8 mouse cellular contexts compared by ENCODE assay signal in the genomic region with DNA sequence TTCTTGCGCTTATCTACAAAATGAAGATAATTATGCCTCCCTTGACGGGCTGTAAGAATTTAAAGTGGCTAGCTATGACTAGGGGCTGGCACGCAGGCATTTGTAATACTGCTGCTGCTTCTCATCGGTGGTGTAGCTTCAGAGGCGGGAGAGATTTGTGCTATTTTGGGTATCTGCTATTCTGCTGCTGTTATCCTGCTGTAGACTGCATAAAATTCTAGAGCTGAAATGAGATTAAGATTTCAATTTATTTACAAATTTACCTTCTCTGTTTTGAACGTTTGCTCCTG. TPM values are rescaled to one million over a fixed set of nuclear protein-coding genes. Genes with fewer than 3 reads are reported as not detected.
DNase-seq lines count a peak whose midpoint lies in the region; ATAC-seq lines count a peak whose summit lies in the region.

No protein-coding gene starts in this region.

- DNase-seq in heart, postnatal 14 days, result no peak
- DNase-seq in brain, adult 2 months (ENCODE audit: low read depth, low spot score), result peak; percentile 47
- no peak for DNase-seq in hindbrain, embryonic 11.5 days (ENCODE audit: low spot score)
- DNase-seq in adrenal gland, postnatal 36 days, result no peak
- DNase-seq in cerebellum, postnatal 4 days (ENCODE audit: low spot score in 2 of 2), result no peak

- H3K27ac ChIP-seq in heart, embryonic 13.5 days (replicated peaks), result peak overlapping the region; percentile 90
- H3K27ac ChIP-seq in hindbrain, embryonic 11.5 days (ENCODE audit: low read depth, low read length), result no peak overlapping the region
- no peak overlapping the region for H3K27ac ChIP-seq in midbrain, embryonic 12.5 days (replicated peaks)

- H3K4me3 ChIP-seq in heart, embryonic 13.5 days, result peak overlapping the region; percentile 94
- peak overlapping the region; percentile 98 for H3K4me3 ChIP-seq in hindbrain, embryonic 11.5 days (ENCODE audit: low read depth, low read length)
- H3K4me3 ChIP-seq in midbrain, embryonic 12.5 days, result peak overlapping the region; percentile 100

- H3K9me3 ChIP-seq in heart, embryonic 13.5 days, result no peaks in the 10 kb centered on the region
- H3K9me3 ChIP-seq in hindbrain, embryonic 11.5 days (ENCODE audit: control insufficient read depth, low read length), result no peaks in the 10 kb centered on the region
- no peaks in the 10 kb centered on the region for H3K9me3 ChIP-seq in midbrain, embryonic 12.5 days

- H3K4me2 ChIP-seq in heart, embryonic 13.5 days, result peak overlapping the region; percentile 95
- H3K4me2 ChIP-seq in hindbrain, embryonic 11.5 days (replicated peaks; ENCODE audit: low read depth, low read length), result peak overlapping the region; percentile 86
- peak overlapping the region; percentile 85 for H3K4me2 ChIP-seq in midbrain, embryonic 12.5 days (replicated peaks)

- no peaks in the 10 kb centered on the region for H3K36me3 ChIP-seq in heart, embryonic 13.5 days
- no peaks in the 10 kb centered on the region for H3K36me3 ChIP-seq in hindbrain, embryonic 11.5 days (ENCODE audit: control insufficient read depth, insufficient read depth, low read length)
- 0 out of 2 replicates have a peak, but pooled peaks cover 4% of the 10 kb centered on the region for H3K36me3 ChIP-seq in midbrain, embryonic 12.5 days

- peaks cover 18% of the 10 kb centered on the region; the same call in 1 of the 2 replicates for H3K27me3 ChIP-seq in heart, embryonic 13.5 days (replicated peaks)
- no peaks in the 10 kb centered on the region for H3K27me3 ChIP-seq in hindbrain, embryonic 11.5 days (ENCODE audit: control insufficient read depth, insufficient read depth, low read length)
- H3K27me3 ChIP-seq in midbrain, embryonic 12.5 days, result peaks cover 14% of the 10 kb centered on the region; the same call in 1 of the 2 replicates

- intact Hi-C loops in heart, postnatal 14 days (cut with DNase I), result loop anchor here (2.0 kb wide), 1 partner anchor 57 kb away; a partner anchor contains a TSS

- ATAC-seq in heart, embryonic 13.5 days (ENCODE audit: extremely low read depth, insufficient number of reproducible peaks, low FRiP score, low TSS enrichment), result no peak
- ATAC-seq in hindbrain, embryonic 11.5 days (ENCODE audit: low FRiP score), result no peak
- no peak for ATAC-seq in midbrain, embryonic 12.5 days (ENCODE audit: low FRiP score, low read depth)
- no peak for ATAC-seq in inflammation-experienced regulatory T-cells, adult 6 months

- peaks cover 34% of the 10 kb centered on the region for H3K4me1 ChIP-seq in heart, embryonic 13.5 days
- 0 out of 2 replicates have a peak, but pooled peaks cover 2% of the 10 kb centered on the region for H3K4me1 ChIP-seq in hindbrain, embryonic 11.5 days (replicated peaks; ENCODE audit: control insufficient read depth, insufficient read depth, low read length)
- H3K4me1 ChIP-seq in midbrain, embryonic 12.5 days, result peaks cover 17% of the 10 kb centered on the region

- H3K9ac ChIP-seq in heart, embryonic 13.5 days, result peak overlapping the region; percentile 95
- H3K9ac ChIP-seq in hindbrain, embryonic 11.5 days (ENCODE audit: low read depth, low read length), result peak overlapping the region; percentile 90
- peak overlapping the region; percentile 98 for H3K9ac ChIP-seq in midbrain, embryonic 12.5 days (replicated peaks)

- WGBS in heart, embryonic 13.5 days, result 24% methylated on average over 6 of the region's 6 CpGs
- 70% methylated on average over 6 of the region's 6 CpGs for WGBS in hindbrain, embryonic 11.5 days
- 64% methylated on average over 6 of the region's 6 CpGs for WGBS in midbrain, embryonic 12.5 days

RNA-seq across cellular contexts. Expression of a gene that starts 1.1 kb away (rescaled TPM):
- 7.5 and 7.8 TPM in 2 replicates for polyA plus RNA-seq in heart, embryonic 13.5 days (2015; fragmentation: Nextera tagmentation; extraction: Ambion mirVana)
- 10 to 100 TPM; 12.5 to 13.5 TPM for total RNA-seq in heart, postnatal 14 days (2021)
- polyA plus RNA-seq in hindbrain, embryonic 11.5 days (2014; fragmentation: Nextera tagmentation; extraction: Ambion mirVana), result 15.1 and 16.4 TPM in 2 replicates
- 23.0 and 24.0 TPM in 2 replicates for polyA plus RNA-seq in midbrain, embryonic 12.5 days (2016; fragmentation: Nextera tagmentation; extraction: Ambion mirVana)
- total RNA-seq in adrenal gland, postnatal 36 days (2021), result 10 to 100 TPM; 34.2 to 36.7 TPM
- polyA plus RNA-seq in inflammation-experienced regulatory T-cells, adult 6 months (2017; shearing (Covaris generic)), result 10 to 100 TPM; 48.4 to 57.6 (median 56.6) TPM

RNA-seq across cellular contexts. Expression of a gene that starts 48.5 kb away (rescaled TPM):
- polyA plus RNA-seq in heart, embryonic 13.5 days (2015; fragmentation: Nextera tagmentation; extraction: Ambion mirVana), result 0.18 and 0.44 TPM in 2 replicates
- total RNA-seq in heart, postnatal 14 days (2021), result under 1 TPM; 0.20 to 0.29 TPM
- 12.0 and 17.7 TPM in 2 replicates for polyA plus RNA-seq in hindbrain, embryonic 11.5 days (2014; fragmentation: Nextera tagmentation; extraction: Ambion mirVana)
- 24.7 and 26.2 TPM in 2 replicates for polyA plus RNA-seq in midbrain, embryonic 12.5 days (2016; fragmentation: Nextera tagmentation; extraction: Ambion mirVana)
- total RNA-seq in adrenal gland, postnatal 36 days (2021), result 1 to 10 TPM; 3.3 to 3.4 TPM
- 1 to 10 TPM; 1.2 to 2.4 (median 1.9) TPM for polyA plus RNA-seq in inflammation-experienced regulatory T-cells, adult 6 months (2017; shearing (Covaris generic))

RNA-seq across cellular contexts. Expression of a gene that starts 57.5 kb away (rescaled TPM):
- polyA plus RNA-seq in heart, embryonic 13.5 days (2015; fragmentation: Nextera tagmentation; extraction: Ambion mirVana), result 8.2 and 8.4 TPM in 2 replicates
- 10 to 100 TPM; 28.0 to 28.6 TPM for total RNA-seq in heart, postnatal 14 days (2021)
- 21.9 and 24.9 TPM in 2 replicates for polyA plus RNA-seq in hindbrain, embryonic 11.5 days (2014; fragmentation: Nextera tagmentation; extraction: Ambion mirVana)
- 18.5 and 21.6 TPM in 2 replicates for polyA plus RNA-seq in midbrain, embryonic 12.5 days (2016; fragmentation: Nextera tagmentation; extraction: Ambion mirVana)
- total RNA-seq in adrenal gland, postnatal 36 days (2021), result 10 to 100 TPM; 63.9 to 64.4 TPM
- polyA plus RNA-seq in inflammation-experienced regulatory T-cells, adult 6 months (2017; shearing (Covaris generic)), result 10 to 100 TPM; 12.9 to 18.9 (median 16.5) TPM
